8 mouse cellular contexts compared by ENCODE assay signal in the genomic region with DNA sequence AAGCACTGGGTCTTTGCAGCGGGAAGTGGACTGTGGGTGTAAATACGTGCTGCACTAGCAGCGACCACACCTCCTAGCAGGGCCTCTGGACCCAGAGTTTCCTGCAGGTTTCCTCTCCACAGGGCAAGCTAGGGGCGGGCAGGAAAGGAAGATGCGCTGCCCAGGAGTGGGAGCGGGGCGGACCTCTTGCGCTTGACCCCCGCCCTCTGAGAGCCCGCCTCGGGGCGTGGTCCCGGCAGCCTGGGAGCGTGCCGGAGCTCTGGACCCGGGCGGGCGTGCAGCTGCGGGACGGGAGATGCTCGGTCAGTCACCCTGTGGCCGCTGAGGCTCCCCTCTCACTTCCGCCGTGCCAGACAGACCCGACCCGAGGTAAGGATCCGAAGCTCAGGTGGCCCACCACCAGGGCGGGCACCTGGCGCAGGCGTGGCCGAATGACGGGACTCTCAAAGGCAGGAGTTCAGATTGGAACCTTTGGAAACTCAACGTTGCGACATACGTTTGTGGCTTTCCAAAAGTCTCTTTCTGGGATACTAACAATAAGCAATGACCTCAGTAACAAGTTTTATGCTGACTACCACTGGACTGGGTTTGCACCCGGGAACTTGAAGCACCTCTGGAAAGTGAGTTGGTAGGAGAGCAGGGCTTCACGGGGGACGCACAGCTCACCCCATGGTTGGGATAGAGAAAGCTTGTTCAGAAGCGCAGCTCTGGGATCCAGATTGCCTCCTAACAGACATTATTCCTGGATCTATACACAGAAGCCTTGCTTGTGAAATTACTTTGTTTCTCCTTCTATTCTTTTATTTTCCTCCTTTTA. TPM values are rescaled to one million over a fixed set of nuclear protein-coding genes. Genes with fewer than 3 reads are reported as not detected.
DNase-seq lines count a peak whose midpoint lies in the region; ATAC-seq and TF ChIP-seq lines count a peak whose summit lies in the region.

TSS of gene Thsd1 (plus strand) at position 253 of the 817 bp plus-strand sequence.

- H3K36me3 ChIP-seq in forebrain, embryonic 16.5 days (ENCODE audit: control insufficient read depth, insufficient read depth): no peaks in the 10 kb centered on the region
- H3K36me3 ChIP-seq in hindbrain, embryonic 10.5 days: peaks cover 15% of the 10 kb centered on the region
- peaks cover 13% of the 10 kb centered on the region for H3K36me3 ChIP-seq in limb, embryonic 13.5 days
- H3K36me3 ChIP-seq in midbrain, embryonic 12.5 days: peaks cover 7% of the 10 kb centered on the region; the same call in 1 of the 2 replicates
- H3K36me3 ChIP-seq in stomach, postnatal 0 days (ENCODE audit: control insufficient read depth, insufficient read depth, low read length): no peaks in the 10 kb centered on the region

- peaks cover 3% of the 10 kb centered on the region for H3K27me3 ChIP-seq in forebrain, embryonic 16.5 days (replicated peaks; ENCODE audit: control insufficient read depth, insufficient read depth, low read length)
- peaks cover 30% of the 10 kb centered on the region for H3K27me3 ChIP-seq in hindbrain, embryonic 10.5 days (ENCODE audit: insufficient read depth, poor library complexity, severe bottlenecking)
- H3K27me3 ChIP-seq in limb, embryonic 13.5 days: peaks cover 28% of the 10 kb centered on the region
- peaks cover 29% of the 10 kb centered on the region for H3K27me3 ChIP-seq in midbrain, embryonic 12.5 days
- peaks cover 2% of the 10 kb centered on the region; the same call in 1 of the 2 replicates for H3K27me3 ChIP-seq in stomach, postnatal 0 days (ENCODE audit: control insufficient read depth, insufficient read depth, low read length)

- no peak within 1 kb of the TSS for H3K27ac ChIP-seq in forebrain, embryonic 16.5 days (ENCODE audit: low read length)
- peak within 1 kb of the TSS; percentile 36; the same call in 1 of the 2 replicates for H3K27ac ChIP-seq in hindbrain, embryonic 10.5 days
- no peak within 1 kb of the TSS for H3K27ac ChIP-seq in limb, embryonic 13.5 days
- no peak within 1 kb of the TSS for H3K27ac ChIP-seq in midbrain, embryonic 12.5 days (replicated peaks)
- peak within 1 kb of the TSS; percentile 76 for H3K27ac ChIP-seq in stomach, postnatal 0 days (replicated peaks)

- no peaks in the 10 kb centered on the region; the same call in 1 of the 2 replicates for H3K4me1 ChIP-seq in forebrain, embryonic 16.5 days (replicated peaks; ENCODE audit: control insufficient read depth, insufficient read depth, low read length)
- H3K4me1 ChIP-seq in hindbrain, embryonic 10.5 days (replicated peaks): peaks cover 17% of the 10 kb centered on the region
- H3K4me1 ChIP-seq in limb, embryonic 13.5 days: 0 out of 2 replicates have a peak, but pooled peaks cover 5% of the 10 kb centered on the region
- H3K4me1 ChIP-seq in midbrain, embryonic 12.5 days: peaks cover 13% of the 10 kb centered on the region
- no peaks in the 10 kb centered on the region for H3K4me1 ChIP-seq in stomach, postnatal 0 days (replicated peaks; ENCODE audit: control insufficient read depth, insufficient read depth)

- under 1% methylated on average over 39 of the region's 39 CpGs for WGBS in forebrain, embryonic 16.5 days
- 1% methylated on average over 39 of the region's 39 CpGs for WGBS in hindbrain, embryonic 10.5 days
- under 1% methylated on average over 39 of the region's 39 CpGs for WGBS in limb, embryonic 13.5 days
- WGBS in midbrain, embryonic 12.5 days: 1% methylated on average over 39 of the region's 39 CpGs
- WGBS in stomach, postnatal 0 days: 1% methylated on average over 36 of the region's 39 CpGs

- H3K4me3 ChIP-seq in forebrain, embryonic 16.5 days (replicated peaks; ENCODE audit: low read length): peak within 1 kb of the TSS; percentile 42
- H3K4me3 ChIP-seq in hindbrain, embryonic 10.5 days: peak within 1 kb of the TSS; percentile 62
- peak within 1 kb of the TSS; percentile 61 for H3K4me3 ChIP-seq in limb, embryonic 13.5 days
- H3K4me3 ChIP-seq in midbrain, embryonic 12.5 days: peak within 1 kb of the TSS; percentile 56
- peak within 1 kb of the TSS; percentile 50 for H3K4me3 ChIP-seq in stomach, postnatal 0 days (ENCODE audit: low read depth, low read length)

- TF ChIP-seq CTCF in stomach, postnatal 0 days (IDR thresholded peaks at IDR 0.05; ENCODE audit: low read depth): no peak

- DNase-seq in cerebellum, adult 11 months: peak; percentile 2
- no peak for DNase-seq in cerebellum, adult 11-12 months
- DNase-seq in adrenal gland, postnatal 36 days: peak; percentile 78 to 87
- peak; percentile 58 for DNase-seq in hindbrain, embryonic 10.5 days (ENCODE audit: low spot score)
- peak; percentile 78 for DNase-seq in stomach, postnatal 0 days (ENCODE audit: low spot score)

- TF ChIP-seq EP300 in stomach, postnatal 0 days (optimal IDR thresholded peaks at IDR 0.05): no peak

- ATAC-seq in forebrain, embryonic 16.5 days: peak; percentile 68
- ATAC-seq in limb, embryonic 13.5 days (ENCODE audit: low FRiP score, low read depth): peak; percentile 78
- ATAC-seq in midbrain, embryonic 12.5 days (ENCODE audit: low FRiP score, low read depth): peak; percentile 86
- peak; percentile 80 for ATAC-seq in stomach, postnatal 0 days (ENCODE audit: low FRiP score, low TSS enrichment)

- peak within 1 kb of the TSS; percentile 59 for H3K4me2 ChIP-seq in forebrain, embryonic 16.5 days (ENCODE audit: low read length)
- H3K4me2 ChIP-seq in limb, embryonic 13.5 days (replicated peaks): peak within 1 kb of the TSS; percentile 95
- H3K4me2 ChIP-seq in midbrain, embryonic 12.5 days (replicated peaks): peak within 1 kb of the TSS; percentile 97
- H3K4me2 ChIP-seq in stomach, postnatal 0 days (replicated peaks; ENCODE audit: low read depth): peak within 1 kb of the TSS; percentile 93

- peak within 1 kb of the TSS; percentile 39 for H3K9ac ChIP-seq in forebrain, embryonic 16.5 days (replicated peaks; ENCODE audit: low read depth, low read length)
- H3K9ac ChIP-seq in limb, embryonic 13.5 days: peak within 1 kb of the TSS; percentile 72
- peak within 1 kb of the TSS; percentile 62 for H3K9ac ChIP-seq in midbrain, embryonic 12.5 days (replicated peaks)
- peak within 1 kb of the TSS; percentile 63 for H3K9ac ChIP-seq in stomach, postnatal 0 days (ENCODE audit: low read length)

- no peaks in the 10 kb centered on the region for H3K9me3 ChIP-seq in forebrain, embryonic 16.5 days (ENCODE audit: control insufficient read depth, low read length)
- no peaks in the 10 kb centered on the region for H3K9me3 ChIP-seq in hindbrain, embryonic 10.5 days
- H3K9me3 ChIP-seq in limb, embryonic 13.5 days: no peaks in the 10 kb centered on the region
- H3K9me3 ChIP-seq in midbrain, embryonic 12.5 days: no peaks in the 10 kb centered on the region
- no peaks in the 10 kb centered on the region for H3K9me3 ChIP-seq in stomach, postnatal 0 days (ENCODE audit: control insufficient read depth, low read length)

RNA-seq across cellular contexts. Expression of gene Thsd1, which starts in this region (rescaled TPM):
- 1 to 10 TPM; 2.8 to 3.2 TPM for total RNA-seq in adrenal gland, postnatal 36 days (2021)
- polyA plus RNA-seq in forebrain, embryonic 16.5 days (2015; fragmentation: Nextera tagmentation; extraction: Ambion mirVana): 6.6 and 9.2 TPM in 2 replicates
- polyA plus RNA-seq in hindbrain, embryonic 10.5 days (2016; fragmentation: Nextera tagmentation; extraction: Ambion mirVana): 9.2 and 11.4 TPM in 2 replicates
- 9.7 and 12.1 TPM in 2 replicates for polyA plus RNA-seq in limb, embryonic 13.5 days (2015; fragmentation: Nextera tagmentation; extraction: Ambion mirVana)
- 8.2 and 9.2 TPM in 2 replicates for polyA plus RNA-seq in midbrain, embryonic 12.5 days (2016; fragmentation: Nextera tagmentation; extraction: Ambion mirVana)
- polyA plus RNA-seq in stomach, postnatal 0 days (2015; fragmentation: Nextera tagmentation; extraction: Ambion mirVana): 7.3 and 8.0 TPM in 2 replicates

Comparison
In these comparisons a context has a peak if more than half of its experiments do, and no peak if none do; other contexts are left out.
1. H3K27ac ChIP-seq: peak in hindbrain, embryonic 10.5 days (single experiment) and stomach, postnatal 0 days (single experiment); none in forebrain, embryonic 16.5 days (single experiment), limb, embryonic 13.5 days (single experiment) and midbrain, embryonic 12.5 days (single experiment).
2. Peak in every context shown above with its lines, with median percentiles within 50 percentile points of each other: ATAC-seq, H3K4me2 ChIP-seq, H3K4me3 ChIP-seq and H3K9ac ChIP-seq.